Mouse (Mus musculus) T-cell, adult 2 months (primary cell): ENCODE measurements at regions not wholly inside any gene's neighbourhood (a gene's known extent, or its start where the extent isn't known, plus 50 kb on each side); places are given as distances from the start of the nearest gene placed in this dataset.

ENCODE experiments used
- DNase-seq: peaks from one replicate; pipeline ENCODE4 v3.0.0; 2022; ENCODE audit warnings: low spot score

DNA sequence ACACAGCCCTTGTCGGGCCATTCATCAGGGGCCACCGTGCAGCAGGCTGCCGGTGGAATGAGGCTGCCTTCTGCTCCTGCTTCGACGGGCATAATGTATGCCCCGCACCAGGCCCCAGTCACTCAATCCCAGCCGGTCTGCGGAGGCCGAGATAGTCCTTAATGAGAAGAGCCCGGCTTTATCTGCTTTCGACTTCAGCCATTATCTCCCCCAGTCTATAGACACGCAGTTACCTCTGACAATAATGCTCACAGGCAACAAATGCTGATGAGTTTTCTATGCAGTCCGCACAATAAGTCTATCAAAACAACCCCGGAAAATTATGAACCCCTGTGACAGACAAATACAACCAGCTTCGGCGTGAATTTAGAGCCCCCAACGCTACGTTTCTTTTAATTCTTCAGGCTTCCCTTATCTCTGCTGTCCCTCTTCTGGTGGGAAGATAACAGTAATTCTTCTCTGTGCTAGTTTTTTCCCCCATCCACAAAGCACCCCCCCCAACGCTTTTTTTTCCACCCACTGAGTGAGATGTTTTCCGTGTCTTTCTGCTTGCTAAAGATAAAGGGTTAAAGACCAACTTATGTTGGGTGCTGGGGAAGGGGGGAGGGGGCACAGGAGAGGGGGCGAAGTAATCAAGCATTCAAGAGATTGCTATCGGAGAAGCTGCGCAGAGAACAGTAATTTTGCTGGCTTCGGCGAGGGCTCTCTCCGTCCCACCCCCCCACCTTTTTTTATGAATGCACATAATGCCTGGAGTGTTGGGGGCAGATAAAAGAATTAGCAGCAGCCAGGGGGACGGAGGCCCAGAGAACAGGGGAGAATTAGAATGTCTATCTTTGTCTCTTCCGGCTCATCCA is 117.8 kb downstream of the Mrm1 start:
- DNase-seq: no peak

DNA sequence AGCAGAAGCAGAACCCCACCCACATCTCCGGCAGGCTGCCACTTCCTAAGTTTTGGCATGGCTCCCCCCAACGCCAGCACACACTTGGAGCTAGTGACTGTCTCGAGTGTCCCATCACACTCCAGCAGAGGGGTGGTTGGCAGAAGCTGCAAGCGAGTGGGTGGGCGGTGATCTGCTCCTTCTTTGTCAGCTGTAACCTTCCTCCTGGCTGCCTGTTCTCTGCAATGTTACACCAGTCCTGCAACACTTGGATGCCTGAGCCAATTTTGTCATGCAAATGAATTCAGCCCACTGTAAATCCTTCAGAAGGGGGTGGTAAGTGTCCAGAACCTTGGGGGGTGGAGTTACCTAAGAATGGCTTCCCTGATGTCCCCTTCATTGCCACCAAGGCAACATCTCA is 121.8 kb downstream of the Mrm1 start:
- DNase-seq: no peak

- DNase-seq: peak; percentile 34
Observed at GRCm38 (mm10) chr11:84692638-84693037, 126.7 kb downstream of the Mrm1 start.

GRCm38 (mm10) chr11:84691410-84692148 is 127.7 kb downstream of the Mrm1 start:
- DNase-seq: no peak

DNA sequence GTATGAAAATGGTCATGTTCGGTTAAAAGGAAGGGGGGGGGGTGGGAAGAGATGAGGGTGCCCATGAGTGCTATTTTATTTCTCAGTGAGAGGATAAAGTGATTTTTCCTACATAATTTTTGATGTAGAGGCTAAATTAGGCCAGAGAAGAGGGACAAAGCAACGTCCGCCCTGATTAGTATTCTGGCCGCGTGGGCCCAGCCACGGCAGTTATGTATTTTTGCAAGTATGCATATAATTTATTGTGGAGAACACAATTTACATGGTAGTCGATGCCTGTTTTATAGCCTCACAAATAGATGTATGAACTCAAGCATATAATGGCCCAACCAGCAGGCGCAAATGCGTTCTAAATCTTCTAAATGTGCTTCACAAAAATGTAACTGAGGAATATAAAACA is 132.8 kb downstream of the Mrm1 start:
- DNase-seq: no peak

DNA sequence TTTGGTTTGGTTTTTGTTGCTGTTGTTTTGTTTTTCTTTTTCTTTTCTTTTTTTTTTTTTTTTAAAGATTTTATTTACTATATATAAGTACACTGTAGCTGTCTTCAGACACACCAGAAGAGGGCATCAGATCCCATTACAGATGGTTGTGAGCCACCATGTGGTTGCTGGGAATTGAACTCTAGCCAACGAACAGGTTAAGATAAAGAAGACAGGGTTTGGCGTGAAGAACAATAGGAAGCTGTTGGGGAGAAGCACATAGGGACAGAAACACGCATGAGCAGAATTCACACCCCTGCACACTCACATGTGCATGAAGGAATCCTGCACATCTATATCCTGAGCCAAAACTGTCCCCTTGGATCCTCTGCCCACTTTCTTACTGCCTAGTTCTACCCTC is 135.0 kb downstream of the Mrm1 start:
- no peak for DNase-seq

DNA sequence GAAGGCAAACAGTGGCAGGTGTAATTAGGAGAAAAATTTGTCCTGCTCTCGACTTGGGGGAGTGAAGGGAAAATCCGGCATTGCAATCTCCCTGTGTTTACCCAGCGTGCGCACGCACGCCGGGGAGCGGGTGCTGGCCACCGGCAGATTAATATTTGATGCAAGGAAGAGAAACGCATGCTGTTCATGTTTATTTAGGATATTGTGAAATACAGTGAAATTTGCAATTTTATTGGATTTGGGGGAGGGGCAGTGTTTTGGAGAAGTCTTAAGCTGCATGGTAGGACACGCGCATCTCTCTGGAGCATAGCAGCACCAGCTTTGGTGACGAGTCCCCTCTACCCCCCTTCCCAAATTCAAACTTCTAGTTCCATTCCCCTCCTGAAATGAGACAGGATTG is 136.4 kb downstream of the Mrm1 start:
- DNase-seq: no peak

- DNase-seq: no peak
Observed at GRCm38 (mm10) chr11:84676377-84677078, 142.8 kb downstream of the Mrm1 start.

GRCm38 (mm10) chr11:84672841-84673473 is 146.4 kb downstream of the Mrm1 start:
- DNase-seq: no peak

GRCm38 (mm10) chr11:84671585-84671984 is 146.2 kb upstream of the Lhx1 start:
- DNase-seq: no peak

DNA sequence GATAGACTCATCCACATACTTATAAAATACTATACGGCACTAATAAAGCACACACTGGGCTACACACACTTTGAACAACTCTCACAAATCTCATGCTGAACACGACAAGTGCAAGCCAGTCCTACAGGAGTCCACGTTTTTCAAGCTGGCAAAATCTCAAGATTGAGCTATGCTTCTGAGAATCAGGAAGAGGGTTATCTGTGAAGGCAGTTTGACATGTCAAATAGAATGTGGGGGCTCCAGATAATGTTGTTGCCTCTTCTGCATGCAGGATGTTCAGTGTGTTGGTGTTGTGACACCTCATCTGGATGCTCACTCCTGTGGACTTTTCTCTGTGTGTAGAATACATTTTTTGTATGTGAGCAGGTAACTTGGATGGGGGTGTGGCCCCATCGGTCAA is 142.4 kb upstream of the Lhx1 start:
- DNase-seq: no peak

GRCm38 (mm10) chr11:84664258-84664657 is 138.9 kb upstream of the Lhx1 start:
- no peak for DNase-seq

DNA sequence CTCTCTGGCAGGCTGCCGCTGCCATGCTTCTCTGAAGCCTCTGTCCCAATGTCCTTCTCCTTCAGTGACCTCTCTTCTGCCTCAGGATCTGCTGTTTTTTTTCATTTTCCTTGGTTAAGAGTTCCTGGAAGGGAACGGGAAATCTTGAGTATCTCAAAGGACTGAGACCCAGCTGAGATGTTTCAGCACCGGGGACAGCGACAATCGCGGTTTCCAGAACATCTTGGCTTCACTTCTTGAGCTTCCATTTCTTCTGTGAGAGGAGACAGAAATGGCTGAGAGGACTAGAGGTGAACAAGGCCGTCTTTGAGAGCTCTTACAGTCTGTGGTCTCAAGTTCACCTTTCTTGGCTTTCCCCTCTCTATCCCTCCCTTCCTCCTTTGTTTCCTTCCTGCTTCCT is 136.6 kb upstream of the Lhx1 start:
- DNase-seq: no peak

- no peak for DNase-seq
Observed at GRCm38 (mm10) chr11:84660877-84661276, 135.5 kb upstream of the Lhx1 start.

DNA sequence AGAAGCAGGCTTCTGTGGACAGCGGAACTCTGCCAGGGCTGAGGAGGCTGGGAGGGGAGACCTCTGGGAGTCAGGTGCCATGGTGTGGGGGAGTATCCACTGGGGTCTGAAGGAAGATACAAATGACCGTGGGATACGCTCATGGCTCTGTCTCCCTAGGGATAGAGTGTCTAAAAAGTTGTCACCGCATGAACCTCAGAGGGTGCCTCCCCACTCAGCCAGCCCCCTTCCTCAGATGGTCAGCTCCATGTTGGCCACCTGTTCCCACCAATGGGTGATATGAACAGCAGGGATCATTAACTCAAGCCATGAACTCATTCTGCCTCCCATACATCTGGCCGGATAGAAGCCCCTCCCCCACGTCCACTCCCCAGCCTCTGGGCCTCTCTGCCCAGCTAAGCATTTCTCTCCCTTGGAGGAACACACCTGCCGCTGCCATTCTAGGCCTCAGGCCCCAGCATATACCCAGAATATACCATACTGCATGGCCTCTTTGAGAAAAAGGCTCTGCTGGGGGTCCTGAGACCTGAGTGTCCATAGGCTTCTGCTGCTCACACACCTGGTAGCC is 134.1 kb upstream of the Lhx1 start:
- DNase-seq: no peak

DNA sequence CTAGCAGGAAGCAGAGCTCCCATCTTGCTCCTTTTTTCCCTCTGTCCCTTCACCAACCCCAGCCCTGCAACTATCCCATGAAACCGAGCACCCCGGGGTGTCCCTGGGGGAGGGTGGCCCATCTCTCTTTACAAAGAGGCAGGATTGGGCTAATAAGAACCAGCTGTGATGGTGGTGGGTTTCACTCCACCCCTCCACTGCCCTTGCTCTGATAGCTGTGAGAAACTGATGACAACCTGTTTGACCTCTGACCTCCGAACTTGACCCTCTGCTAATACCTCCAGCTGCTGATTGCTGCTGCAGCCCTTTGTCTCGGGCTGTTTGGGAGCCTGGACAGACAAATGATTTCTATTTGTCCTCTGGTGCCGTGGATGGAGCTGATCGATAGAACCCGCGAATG is 128.1 kb upstream of the Lhx1 start:
- DNase-seq: no peak

DNA sequence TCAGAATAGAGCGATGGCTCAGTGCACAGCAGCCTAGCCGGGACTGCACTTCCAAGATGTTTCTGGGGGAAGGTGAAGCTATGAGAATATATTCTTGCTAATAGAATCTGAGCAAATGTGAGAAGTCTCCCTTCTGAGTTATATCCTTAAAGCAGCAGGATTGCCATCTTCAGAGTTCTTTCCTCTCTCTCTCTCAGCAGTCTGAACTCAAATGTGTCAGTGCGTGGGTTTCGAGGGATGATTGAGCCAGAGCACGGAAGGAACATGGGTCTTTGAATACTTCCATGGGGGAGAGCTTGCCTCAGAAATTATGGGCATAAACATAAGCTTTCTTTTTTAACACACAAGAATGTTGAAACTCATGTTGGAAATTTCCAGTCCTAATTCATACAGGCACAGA is 123.6 kb upstream of the Lhx1 start:
- DNase-seq: no peak

DNA sequence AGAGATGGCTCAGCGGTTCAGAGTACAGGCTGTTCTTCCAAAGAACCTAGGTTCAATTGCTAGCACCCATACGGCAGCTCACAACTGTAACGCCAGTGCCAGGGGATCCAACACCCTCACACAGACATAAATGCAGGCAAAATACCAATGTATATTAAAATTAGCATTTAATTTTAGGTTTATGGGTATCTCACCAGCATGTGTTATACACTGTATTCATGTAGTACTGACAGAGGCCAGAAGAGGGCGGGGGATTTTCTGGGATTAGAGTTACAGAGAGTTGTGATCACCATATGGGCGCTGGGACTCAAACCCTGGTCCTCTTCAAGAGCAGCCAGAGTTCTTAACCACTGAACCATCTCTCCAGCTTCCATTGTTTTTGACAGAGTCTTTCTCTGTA is 121.8 kb upstream of the Lhx1 start:
- DNase-seq: no peak

DNA sequence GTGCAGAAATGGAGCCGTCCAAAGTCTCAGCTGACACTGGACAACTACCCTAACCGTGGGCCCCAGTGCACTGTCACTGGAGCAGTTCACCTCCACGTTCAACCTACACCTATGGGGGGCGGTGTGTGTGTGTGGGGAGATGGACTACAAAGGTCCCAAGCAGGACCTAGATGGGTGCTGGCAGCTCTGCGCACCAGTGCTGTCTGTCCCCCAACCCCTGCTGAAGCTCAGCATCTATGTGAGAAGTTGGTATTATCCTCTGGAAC is 117.7 kb upstream of the Lhx1 start:
- DNase-seq: no peak

DNA sequence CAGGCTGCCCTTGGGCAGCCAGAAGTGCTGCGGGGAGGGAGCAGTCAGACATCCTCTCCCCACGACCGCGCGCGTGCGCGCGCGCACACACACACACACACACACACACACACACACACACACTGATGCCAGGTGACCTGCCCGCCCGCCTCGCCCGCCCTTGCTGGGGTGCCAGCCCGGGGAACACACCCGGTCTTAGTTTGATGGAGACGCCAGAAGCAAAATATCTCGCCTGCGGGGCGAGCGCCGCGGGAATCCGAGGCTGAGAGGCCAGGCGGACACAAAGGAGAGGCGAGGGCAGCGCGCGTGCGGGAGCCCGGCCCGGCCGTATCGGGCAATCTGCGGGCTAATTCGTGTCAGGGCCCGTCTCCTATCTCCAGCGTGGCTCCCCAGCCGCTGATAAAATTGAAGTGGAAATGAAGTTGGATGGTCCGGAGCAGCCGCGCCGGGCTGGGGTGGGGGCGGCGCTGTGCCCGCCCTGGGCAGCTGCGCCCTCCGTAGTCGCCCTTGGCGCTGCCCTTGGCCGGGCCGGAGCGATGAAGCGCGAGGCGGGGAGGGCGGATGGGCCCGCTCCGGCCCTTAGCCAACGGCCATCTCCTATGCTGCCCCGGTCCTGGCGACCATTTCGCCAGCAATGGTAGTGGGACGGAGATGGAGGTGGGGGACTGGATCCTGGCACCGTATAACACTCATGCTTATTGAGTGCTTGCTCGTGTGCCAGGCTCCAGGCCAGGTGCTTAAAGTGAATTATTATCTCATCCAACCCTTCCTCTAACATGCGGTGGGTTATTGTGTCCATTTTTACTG is 117.2 kb upstream of the Lhx1 start:
- DNase-seq: no peak

GRCm38 (mm10) chr11:84641601-84642000 is 116.3 kb upstream of the Lhx1 start:
- no peak for DNase-seq

GRCm38 (mm10) chr11:84638353-84638752 is 113.0 kb upstream of the Lhx1 start:
- DNase-seq: no peak
